Mouse (Mus musculus): ENCODE data around the gene Grk1.

The Grk1 gene

DNA sequence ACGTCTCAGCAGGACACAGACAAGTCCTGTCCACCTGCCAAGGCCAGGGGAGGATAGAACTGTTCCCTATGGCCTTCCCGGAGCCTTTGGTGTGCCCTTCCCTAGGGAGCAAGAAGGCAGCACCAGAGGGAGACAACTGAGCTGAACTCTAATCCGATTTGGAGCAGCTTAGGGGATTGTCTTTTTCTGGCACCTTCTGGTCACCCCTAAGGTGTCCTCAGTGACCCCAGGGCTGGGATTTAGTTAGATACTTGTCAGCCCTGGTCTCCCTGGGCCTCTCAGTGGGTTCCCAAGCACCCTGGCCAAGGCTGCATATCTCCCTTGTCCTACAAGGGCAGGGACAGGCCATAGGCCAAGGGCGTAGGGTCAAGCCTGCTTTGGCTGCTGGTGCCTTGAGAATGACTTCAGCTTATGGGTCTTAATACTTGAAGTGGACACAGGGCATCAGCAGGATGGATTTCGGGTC, at the start of gene Grk1:
Gene Grk1, plus strand, starts transcription at position 416 of the 466 bp plus-strand sequence.
- no peak for DNase-seq (ENCODE audit: low spot score in 2 of 2)

DNA sequence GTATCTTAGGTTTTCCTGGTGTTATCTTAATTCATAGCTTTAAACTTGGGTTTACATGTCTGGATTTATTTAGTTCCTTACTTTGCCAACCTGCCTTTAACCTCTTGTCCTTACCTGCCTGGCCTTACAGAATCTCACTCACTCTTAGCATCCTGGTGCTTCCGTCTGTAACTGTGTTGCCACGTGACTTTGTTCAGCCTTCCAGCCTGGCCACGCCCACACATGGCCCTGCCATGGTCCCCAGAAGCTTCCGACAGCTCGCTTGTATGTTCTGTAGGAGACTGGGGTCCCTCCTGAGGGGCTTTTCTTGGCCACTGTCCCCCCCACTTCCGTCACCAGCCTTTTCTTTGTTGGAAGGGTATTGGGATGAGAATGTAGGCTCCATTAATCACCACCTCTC, 48.7 kb upstream of the Grk1 start:
- no peak for DNase-seq (ENCODE audit: low spot score in 2 of 2)

DNA sequence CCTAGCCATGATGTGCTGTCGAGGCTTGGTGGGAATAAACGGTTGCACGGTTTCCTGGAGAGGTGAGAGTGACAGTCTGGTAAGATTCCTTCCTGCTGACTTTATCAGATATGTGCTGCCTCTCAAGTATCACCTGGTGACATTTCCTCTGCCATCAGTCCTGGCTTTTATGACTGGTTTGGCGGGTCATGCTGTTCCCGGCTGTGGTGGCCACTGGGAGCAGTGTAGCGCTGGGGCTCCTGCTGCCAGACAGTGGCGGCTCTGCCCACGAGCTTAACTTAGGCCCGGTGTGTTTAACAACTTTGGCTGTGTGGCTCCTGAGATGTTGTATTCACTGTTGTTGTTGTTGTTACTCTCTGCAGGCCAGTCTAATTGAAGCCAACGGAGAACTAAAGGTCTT, 48.2 kb upstream of the Grk1 start:
- no peak for DNase-seq (ENCODE audit: low spot score in 2 of 2)

DNA sequence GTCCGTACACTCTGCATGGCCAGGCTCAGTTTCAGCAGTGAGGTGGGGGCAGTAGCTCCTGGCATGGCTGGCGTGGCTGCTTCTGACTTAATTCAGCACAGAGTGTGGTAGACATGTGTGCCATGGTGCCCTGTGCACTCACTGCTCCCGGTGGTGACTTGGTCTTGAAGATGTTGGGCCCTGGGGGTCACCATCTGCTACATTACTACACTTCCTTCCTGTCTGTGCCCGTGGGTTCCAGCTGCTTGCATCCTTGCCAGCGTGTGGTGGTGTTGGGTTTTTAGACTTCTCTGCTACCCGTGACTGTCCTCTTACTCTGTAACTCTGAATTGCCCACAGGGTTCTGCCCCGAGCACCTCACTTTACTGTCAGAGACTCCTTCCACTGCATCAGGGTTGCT, 44.7 kb upstream of the Grk1 start:
- no peak for DNase-seq (ENCODE audit: low spot score in 2 of 2)

DNA sequence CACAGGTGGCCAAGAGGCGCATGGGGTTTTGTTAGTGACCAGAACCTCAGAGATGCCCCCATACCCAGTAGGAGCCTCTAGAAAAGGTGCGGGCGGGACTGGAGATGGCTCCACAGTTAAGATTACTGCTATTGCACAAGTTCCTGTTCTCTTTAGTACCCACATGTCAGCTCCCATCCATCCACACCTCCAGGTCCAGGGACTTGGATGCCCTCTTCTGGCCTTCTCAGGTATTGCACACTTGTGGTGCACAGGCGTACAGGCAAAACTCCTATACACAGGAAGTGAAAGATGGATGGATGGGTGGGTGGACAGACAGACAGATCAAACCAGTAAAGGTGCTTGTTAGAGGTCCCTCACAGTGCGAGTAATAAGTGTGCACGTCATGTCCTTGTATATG, 43.0 kb upstream of the Grk1 start:
- DNase-seq (ENCODE audit: low spot score in 2 of 2) = no peak

DNA sequence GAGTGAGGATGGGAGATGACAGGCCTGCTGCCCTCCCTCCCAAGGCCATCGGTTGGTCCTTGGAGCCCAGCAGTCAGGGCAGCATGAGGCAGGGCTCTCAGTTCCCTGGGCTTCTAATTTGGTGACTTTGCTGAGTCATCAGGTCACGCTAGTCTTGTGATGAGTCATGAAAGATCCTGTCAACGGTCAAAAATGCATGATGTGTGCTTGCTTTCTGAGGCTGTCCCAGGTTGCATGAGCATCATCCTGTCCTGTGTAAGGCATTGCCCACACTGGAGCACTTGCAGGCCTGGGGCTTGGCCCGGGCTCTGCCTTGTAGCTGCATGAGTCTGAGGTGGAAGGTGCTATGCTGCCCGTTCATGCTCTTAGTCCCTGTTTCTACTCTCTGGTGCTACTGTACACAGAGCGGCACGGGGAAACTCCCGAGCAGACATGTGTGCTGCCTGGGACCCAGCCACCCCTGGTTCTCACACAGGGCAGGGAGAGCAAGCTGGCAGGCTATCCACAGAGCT, 31.7 kb upstream of the Grk1 start:
- no peak for DNase-seq (ENCODE audit: low spot score in 2 of 2)

DNA sequence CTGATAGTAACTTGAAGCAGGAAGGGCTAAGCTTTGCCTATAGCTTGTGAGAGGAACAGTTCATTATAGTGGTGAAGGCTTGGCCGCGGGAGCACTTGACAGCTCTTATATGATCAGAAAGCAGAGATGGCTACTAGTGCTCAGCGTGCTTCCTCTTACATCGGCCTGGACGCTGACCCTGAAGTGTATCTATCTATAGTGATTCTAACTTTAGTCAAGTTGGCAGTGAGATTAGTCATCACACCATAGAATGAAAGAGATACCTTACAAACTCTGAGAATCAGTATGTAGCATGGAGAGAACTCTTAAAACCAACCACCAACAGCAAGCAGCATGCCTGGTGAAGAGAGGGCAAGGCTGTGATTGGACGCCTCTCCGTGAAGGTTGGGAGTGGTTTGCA, 23.3 kb upstream of the Grk1 start:
- DNase-seq (ENCODE audit: low spot score in 2 of 2) = no peak

DNA sequence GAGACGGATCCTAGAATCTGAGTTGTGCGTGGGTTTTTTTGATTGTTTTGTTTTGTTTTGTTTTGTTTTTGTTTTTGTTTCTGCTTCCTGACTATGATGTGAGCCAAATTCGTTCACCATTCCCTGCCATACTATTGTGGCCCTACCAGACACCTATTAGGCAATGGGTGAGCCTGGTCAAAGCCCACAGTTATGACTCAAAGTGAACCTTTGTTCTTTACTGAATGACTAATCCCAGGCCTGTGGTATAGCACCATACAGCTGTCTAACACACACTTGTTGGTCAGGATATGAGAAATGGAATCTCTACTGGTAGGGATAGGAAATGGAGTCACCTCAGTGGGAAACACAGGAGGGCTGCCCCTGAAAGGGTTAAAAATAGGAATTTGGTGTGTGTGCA, 22.3 kb upstream of the Grk1 start:
- no peak for DNase-seq (ENCODE audit: low spot score in 2 of 2)

DNA sequence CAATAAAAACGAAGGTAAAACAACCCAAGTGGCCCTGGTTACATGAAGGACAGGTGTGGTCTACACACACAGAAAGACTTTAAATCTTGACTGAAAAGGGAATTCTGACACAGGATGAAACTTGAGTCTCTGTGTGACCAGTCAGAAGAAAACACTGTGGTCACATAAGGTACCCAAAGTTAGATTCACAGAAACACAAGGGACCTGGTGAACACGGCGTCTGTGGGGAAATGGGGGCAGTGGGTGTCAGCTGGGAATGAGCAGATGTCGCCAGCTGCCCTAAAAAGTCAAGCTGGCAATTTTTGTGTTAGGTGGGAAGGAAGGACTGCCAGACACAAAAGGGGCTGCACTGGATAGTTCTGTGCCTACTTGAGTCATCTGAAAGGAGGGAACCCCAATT, 21.9 kb upstream of the Grk1 start:
- no peak for DNase-seq (ENCODE audit: low spot score in 2 of 2)

DNA sequence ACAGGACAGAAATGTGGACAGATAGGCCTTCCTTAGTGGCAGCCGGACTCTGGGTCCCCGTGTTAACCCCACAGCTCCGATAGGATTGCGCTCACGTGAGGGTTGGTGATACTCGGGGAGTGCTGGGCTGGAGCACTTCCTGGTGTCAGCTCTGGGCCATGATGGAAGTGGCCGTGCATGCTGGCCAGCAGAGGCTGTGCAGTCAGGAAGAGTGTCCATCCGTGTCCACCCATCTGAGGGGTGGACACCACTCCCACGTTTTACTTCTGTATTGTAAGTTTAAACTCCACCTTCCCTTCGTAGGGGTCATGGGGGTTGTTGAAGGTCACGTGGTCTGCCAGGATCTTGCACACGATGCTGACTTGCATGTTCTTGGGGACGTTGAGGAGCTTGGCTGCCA, 18.5 kb upstream of the Grk1 start:
- no peak for DNase-seq (ENCODE audit: low spot score in 2 of 2)

DNA sequence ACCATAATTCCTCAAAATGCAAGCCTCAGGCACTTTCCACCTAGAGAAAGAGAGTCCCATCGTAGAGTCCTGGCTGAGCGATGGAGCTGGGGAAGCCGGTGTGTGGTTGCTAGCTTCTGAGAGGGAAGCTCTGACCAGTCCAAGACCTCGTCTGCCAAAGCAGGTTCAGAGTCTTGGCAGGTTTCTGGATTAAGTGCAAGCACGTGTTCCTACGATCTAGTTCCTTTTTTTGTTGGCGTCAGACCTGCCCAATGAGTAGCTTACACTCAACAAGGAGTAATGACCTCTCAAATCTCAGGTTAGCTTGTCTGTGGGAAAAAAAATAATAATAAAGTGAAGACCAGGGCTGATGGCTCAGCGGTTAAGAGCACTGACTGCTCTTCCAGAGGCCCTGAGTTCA, 17.2 kb upstream of the Grk1 start:
- no peak for DNase-seq (ENCODE audit: low spot score in 2 of 2)

DNA sequence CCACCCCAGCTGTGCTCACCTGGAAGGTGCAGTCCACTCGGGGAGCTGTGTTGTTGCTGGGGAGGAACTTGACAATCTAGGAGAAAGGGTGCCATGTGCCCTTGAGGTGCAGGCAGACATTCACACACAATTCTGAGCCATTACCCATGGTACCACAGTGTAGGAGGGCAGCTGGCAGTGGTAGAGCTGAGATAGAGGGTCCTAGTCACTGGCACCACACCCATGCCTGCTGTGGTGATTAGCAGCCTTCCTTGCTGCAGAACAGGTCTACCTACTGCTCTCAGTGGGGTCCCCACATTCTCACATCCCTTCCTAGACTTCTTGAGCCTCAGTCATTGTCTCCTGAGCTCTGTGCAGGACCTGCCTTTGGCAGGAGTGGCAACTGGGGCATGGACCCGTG, 16.1 kb upstream of the Grk1 start:
- no peak for DNase-seq (ENCODE audit: low spot score in 2 of 2)

DNA sequence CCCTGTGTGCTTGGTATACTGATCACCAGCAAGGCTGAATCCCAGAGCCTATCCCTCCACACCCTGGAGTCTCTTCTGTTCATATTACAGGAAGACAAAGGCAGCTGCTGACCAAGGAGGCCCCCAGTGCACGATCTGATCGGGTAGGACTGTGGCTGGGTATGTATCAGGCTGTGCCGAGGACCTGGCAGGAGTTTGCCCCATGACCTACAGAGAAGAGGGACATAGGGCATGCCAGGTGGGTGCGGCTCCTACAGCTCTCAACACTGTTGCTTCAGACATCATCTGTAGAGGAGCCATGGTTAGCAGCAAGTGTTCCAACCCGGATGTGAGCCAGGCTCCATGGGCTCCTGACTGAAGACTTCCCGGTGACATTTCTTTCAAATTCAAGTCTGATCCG, 11.0 kb upstream of the Grk1 start:
- DNase-seq (ENCODE audit: low spot score in 2 of 2) = no peak

DNA sequence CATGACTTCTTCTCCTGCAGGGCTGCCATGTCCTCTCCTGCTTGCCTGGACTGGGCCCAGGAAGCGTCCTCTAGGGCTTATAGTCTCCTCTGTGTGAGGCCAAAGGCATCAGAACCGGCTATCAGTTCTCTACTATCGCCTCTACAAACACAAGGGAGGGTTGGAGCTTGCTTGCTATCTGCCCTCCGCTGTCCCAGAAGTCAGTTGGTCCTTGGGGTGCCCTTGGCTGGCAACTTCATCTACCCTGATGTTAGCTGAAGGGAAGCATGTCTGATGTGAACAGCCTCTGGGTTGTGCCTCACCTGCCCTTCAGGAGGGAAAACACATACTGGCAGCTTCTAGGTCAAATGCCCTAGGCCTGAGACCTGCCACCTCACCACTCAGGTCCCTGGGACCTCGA, 8.2 kb upstream of the Grk1 start, which contains the start of gene Atp4b:
Gene Atp4b, minus strand, starts transcription at position 101 of the 400 bp plus-strand sequence.
- no peak for DNase-seq (ENCODE audit: low spot score in 2 of 2)

DNA sequence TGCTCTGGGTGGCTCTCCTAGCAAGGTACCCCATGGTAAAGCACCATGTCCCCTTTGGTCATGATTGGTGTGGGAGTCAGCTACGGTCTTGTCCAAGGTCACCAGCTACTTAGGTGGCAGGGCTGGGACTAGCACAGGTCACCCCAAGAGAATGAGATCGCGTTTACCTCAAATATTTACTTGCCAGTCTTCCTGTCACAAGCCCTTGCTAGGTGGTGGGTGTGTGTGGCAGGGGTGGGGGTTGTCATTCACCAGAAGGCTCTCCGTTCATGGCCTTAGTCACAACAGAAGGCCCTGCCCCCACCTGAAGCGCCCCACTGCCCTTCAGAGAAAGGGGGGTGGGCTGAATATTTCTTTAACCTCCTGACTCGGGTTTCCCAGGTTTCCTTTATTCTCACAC, 1.4 kb upstream of the Grk1 start:
- DNase-seq (ENCODE audit: low spot score in 2 of 2) = no peak

DNA sequence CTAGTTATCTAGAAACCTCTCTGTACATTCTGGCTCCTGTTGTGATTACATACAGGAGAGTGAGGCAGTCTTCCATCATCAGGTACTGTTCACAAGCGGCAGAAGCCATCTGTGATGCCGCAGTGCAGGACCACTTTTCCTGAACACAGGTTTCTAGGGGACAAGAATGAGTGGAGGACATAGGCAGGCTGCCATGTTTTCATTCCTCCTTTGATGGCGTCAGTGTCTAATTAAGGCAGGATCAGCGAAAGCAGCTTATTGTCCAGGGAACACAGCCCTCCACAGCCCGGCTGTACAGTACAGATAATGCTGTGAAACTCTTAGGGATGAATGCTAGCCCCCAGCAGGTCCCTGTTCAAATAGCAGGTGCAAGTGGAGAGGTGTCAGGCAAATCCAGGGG, 1.1 kb downstream of the Grk1 start:
- DNase-seq (ENCODE audit: low spot score in 2 of 2) = no peak

DNA sequence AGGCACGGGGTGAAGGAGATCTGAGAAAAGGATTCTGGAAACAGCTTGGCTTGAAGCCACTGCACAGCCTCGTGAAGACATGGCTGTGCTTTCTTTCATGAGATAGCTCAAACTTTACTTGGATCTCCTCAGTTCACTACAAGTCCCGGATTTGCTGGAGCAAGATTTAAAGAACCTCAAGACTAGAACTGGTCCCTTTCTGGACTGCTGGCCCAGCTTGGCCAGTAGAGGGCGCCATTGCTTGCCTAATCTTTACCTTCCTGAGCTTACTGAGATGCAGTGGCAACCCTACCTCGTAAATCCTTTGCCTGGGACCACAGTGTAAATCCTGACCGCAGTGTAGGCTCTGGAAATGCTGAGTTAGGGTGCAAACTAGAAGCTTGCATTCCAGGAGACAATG, 6.7 kb downstream of the Grk1 start:
- peak; percentile 17 to 51 for DNase-seq (ENCODE audit: low spot score in 2 of 2)

DNA sequence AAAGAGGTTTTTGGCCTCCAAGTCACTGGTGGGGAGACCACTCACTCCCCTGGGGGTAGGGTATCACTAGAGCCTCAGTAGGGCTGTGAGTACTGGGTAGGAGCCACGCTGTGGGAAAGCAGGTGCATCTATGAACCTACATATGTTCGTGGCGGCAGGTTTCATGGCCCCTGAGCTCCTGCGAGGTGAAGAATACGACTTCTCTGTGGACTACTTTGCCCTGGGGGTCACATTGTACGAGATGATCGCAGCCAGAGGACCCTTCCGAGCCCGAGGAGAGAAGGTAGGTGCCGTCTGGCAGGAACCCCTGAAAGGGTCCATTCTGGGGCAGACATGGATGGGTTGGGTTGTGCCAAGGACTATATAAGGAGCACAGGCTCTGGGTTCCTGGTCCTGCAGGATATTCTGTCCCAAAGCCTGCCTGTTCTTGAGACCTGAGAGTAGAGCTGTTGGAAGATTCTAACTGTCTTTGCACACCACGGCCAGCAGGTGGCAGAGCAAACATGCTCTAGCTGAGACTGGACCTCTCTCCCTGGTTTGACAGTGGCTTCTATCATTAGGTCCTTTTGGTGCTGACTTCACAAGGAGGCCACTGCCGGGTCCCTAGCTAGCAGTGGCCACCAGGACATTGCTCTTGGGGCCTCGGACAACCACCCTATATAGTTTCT, 8.1 kb downstream of the Grk1 start:
- DNase-seq (ENCODE audit: low spot score in 2 of 2) = peak in 1 of 2 experiments; percentile 31

DNA sequence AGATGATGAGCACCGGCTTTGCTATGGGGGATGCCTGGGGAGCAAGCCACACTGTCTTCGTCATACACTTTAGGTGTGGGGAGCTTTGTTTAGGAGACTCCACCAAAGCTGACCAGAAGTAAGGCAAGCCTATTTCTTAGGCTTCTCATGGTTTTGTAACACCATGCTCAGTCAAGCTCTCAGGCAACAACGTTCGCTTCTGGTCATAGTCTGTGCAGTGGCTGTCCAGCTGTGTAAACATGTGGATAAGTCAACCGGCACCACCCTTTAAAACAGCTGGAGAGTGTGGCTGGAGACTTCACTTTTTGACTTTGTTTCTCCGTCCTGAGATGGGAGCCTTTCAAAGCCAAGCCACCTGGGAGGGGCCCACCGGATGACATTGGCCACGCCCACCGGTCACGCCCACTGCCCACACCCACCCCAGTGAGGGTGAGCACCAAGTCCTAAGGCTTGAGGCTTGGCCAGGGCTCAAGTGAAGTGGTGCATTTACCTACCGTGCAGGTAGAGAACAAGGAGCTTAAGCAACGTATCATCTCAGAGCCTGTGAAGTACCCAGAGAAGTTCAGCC, 9.0 kb downstream of the Grk1 start:
- DNase-seq (ENCODE audit: low spot score in 2 of 2) = no peak

DNA sequence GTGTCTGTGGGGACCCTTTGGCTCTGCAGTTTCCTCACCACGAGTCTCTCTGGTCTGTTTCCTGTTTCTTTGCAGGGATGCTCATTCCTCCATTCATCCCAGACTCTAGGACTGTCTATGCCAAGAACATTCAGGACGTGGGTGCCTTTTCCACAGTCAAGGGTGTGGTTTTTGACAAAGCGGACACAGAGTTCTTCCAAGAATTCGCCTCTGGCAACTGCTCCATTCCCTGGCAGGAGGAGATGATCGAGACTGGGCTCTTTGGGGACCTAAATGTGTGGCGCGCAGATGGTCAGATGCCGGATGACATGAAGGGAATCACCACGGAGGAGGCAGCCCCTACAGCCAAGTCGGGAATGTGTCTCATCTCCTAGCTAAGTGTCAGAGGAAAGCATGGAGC, 11.0 kb downstream of the Grk1 start:
- DNase-seq (ENCODE audit: low spot score in 2 of 2) = no peak

DNA sequence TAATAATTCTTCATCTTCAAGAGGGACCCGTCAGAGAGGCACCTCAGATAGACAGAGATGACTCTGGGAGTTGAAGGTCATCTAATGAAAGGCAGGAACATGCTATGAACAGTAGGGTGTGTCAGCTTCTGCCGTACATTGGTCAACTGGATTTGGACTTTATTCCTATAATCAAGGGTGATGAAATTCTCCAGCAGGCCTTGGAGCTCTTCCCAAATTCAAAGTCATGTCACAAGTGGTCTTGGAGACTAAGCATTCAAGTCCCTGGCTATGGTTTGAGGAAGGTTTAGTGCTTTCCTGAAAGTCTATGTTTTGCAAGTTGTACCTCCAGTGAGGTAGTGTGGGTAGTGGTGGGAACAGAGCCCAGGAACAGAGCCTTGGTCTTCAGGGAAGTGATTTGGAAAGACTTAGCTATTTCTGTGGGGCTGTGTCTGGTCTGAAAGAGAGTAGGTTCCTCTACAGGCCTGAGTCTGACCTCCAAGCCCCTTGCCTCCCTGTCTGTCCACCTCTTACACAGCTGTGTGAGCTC, 14.3 kb downstream of the Grk1 start:
- DNase-seq (ENCODE audit: low spot score in 2 of 2) = no peak

DNA sequence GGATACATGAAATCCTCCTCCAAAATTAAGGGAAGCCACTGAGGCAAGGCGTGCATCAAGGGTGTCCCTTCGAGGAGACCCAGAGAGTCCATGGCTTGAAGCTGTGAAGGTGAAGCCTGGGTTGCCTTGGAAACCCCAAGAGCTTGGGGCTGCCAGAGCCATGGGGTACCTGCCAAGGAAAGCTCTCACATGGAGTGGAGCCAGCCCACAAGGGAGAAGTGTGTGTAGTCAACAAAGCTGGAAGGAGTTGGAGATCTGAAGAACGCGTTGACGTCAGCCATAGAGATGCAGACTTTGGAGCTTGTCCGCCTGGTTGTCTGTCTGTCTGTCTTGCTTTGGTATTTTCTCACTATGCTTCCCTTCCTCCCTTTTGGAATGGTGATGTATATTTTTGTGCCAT, 16.1 kb downstream of the Grk1 start:
- no peak for DNase-seq (ENCODE audit: low spot score in 2 of 2)

DNA sequence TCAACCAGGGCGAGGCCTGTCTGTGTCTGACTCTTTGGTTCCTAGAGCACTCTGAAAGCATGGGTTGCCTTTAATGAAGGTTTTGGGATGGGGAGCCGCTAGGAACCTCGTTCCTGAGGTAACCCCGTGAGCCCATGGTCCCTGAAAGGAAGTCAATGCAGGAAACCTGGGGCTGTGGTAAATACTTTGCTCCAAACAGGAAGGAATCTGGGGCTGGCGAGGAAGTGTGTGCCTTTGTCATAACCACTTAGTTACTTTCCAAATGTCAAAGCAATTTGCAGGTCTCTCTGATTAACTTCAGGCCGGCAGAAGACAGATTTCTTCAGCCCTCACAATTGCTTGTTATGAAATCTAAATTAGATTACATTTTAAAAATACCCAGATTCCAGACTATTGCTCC, 22.5 kb downstream of the Grk1 start:
- no peak for DNase-seq (ENCODE audit: low spot score in 2 of 2)

Data from natural killer cell, adult 2 months (primary cell).